Mouse (Mus musculus) CH12.LX (cell line): ENCODE results near the gene Adgb. TPM values are rescaled to one million over a fixed set of nuclear protein-coding genes. Genes with fewer than 3 reads are reported as not detected.

Experiments used
- DNase-seq: peaks from one replicate; pipeline ENCODE4 v3.0.0-alpha.2; 2013; ENCODE audit errors: extremely low read depth
- H3K27ac ChIP-seq: 2 replicates; pipeline ENCODE4 v1.5.1; 2012; ENCODE audit warnings: low read depth, mild to moderate bottlenecking, control low read depth, moderate library complexity; ENCODE audit not compliant: insufficient read depth
- H3K27me3 ChIP-seq: replicated peaks from 2 replicates; pipeline ENCODE3; 2012; ENCODE audit warnings: inconsistent platforms
- H3K36me3 ChIP-seq, 2 experiments: replicated peaks in 1 of 2; 2 replicates each; pipeline versions ENCODE3 to v1.6.1; 2012; ENCODE audit warnings: inconsistent platforms in 1 of 2, low read length in 1 of 2, mild to moderate bottlenecking in 1 of 2, mixed read lengths in 1 of 2, moderate library complexity in 1 of 2; ENCODE audit not compliant: control insufficient read depth in 1 of 2, insufficient read depth in 1 of 2
- H3K4me1 ChIP-seq, 2 experiments: 2 replicates each; pipeline ENCODE4 v1.6.1; 2012; ENCODE audit warnings: inconsistent platforms in 1 of 2, moderate library complexity in 1 of 2; ENCODE audit not compliant: insufficient read depth in 2 of 2, control insufficient read depth in 1 of 2
- H3K4me2 ChIP-seq: 2 replicates; pipeline ENCODE4 v1.6.1; 2012; ENCODE audit warnings: low read depth, mild to moderate bottlenecking, control low read depth; ENCODE audit not compliant: poor library complexity, insufficient read depth, severe bottlenecking
- H3K4me3 ChIP-seq, 3 experiments: fragments of 150-350 bp in 1 of 3; sonication (generic) in 1 of 3; replicated peaks in 1 of 3; 2 replicates each; pipeline versions ENCODE3 to v1.5.1; 2011 to 2012; ENCODE audit warnings: low read depth in 2 of 3, low read length in 2 of 3, mild to moderate bottlenecking in 2 of 3, moderate library complexity in 2 of 3, control low read depth in 1 of 3, improper control_type of control experiment in 1 of 3, inconsistent platforms in 1 of 3, mixed read lengths in 1 of 3; ENCODE audit not compliant: poor library complexity in 1 of 3
- H3K79me2 ChIP-seq: replicated peaks from 2 replicates; pipeline ENCODE4 v1.6.1; 2012; ENCODE audit warnings: mild to moderate bottlenecking, moderate library complexity; ENCODE audit not compliant: control insufficient read depth, poor library complexity, insufficient read depth, severe bottlenecking; ENCODE audit errors: extremely low read depth
- H3K9ac ChIP-seq: 2 replicates; pipeline ENCODE4 v1.6.1; 2012; ENCODE audit warnings: low read depth, mild to moderate bottlenecking, control low read depth, moderate library complexity; ENCODE audit not compliant: insufficient read depth
- H3K9me3 ChIP-seq: replicated peaks from 2 replicates; pipeline ENCODE3; 2012; ENCODE audit warnings: low read length, inconsistent platforms, mixed read lengths
- CTCF ChIP-seq, 2 experiments: IDR thresholded peaks in 1 of 2; conservative IDR thresholded peaks in 1 of 2; 2 replicates each; pipeline ENCODE4 v1.5.1; 2011 to 2012; ENCODE audit warnings: low read depth in 2 of 2, low read length in 2 of 2, improper control_type of control experiment in 1 of 2, inconsistent platforms in 1 of 2, mild to moderate bottlenecking in 1 of 2, moderate library complexity in 1 of 2
- E2F4 ChIP-seq: IDR thresholded peaks from 2 replicates; pipeline ENCODE4 v1.6.1; 2011; ENCODE audit warnings: low read depth, low read length, improper control_type of control experiment; ENCODE audit not compliant: insufficient replicate concordance
- ELF1 ChIP-seq: IDR thresholded peaks from 2 replicates; pipeline ENCODE4 v1.6.1; 2014; ENCODE audit warnings: low read depth, mild to moderate bottlenecking, inconsistent platforms, low read length, improper control_type of control experiment
- ETS1 ChIP-seq: conservative IDR thresholded peaks from 2 replicates; pipeline ENCODE4 v1.6.1; 2012; ENCODE audit warnings: low read depth, mild to moderate bottlenecking, inconsistent platforms, low read length, improper control_type of control experiment, moderate library complexity
- GABPA ChIP-seq: IDR thresholded peaks from 2 replicates; pipeline ENCODE4 v1.6.1; 2012; ENCODE audit warnings: low read depth, low read length, improper control_type of control experiment, inconsistent platforms; ENCODE audit not compliant: insufficient replicate concordance
- HCFC1 ChIP-seq: IDR thresholded peaks from 2 replicates; pipeline ENCODE4 v1.6.1; 2012; ENCODE audit warnings: low read depth, mild to moderate bottlenecking, inconsistent platforms, low read length, improper control_type of control experiment
- IRF4 ChIP-seq: IDR thresholded peaks from 2 replicates; pipeline ENCODE4 v1.6.1; 2014; ENCODE audit warnings: low read depth, mild to moderate bottlenecking, inconsistent platforms, low read length, improper control_type of control experiment
- JUN ChIP-seq: IDR thresholded peaks from 2 replicates; pipeline ENCODE4 v1.6.1; 2011; ENCODE audit warnings: low read depth, mild to moderate bottlenecking, low read length, improper control_type of control experiment, moderate library complexity; ENCODE audit not compliant: insufficient read depth
- KAT2A ChIP-seq: IDR thresholded peaks from 2 replicates; pipeline ENCODE4 v1.6.1; 2012; ENCODE audit warnings: low read length, improper control_type of control experiment, inconsistent platforms; ENCODE audit not compliant: insufficient replicate concordance
- MAFK ChIP-seq: IDR thresholded peaks from 2 replicates; pipeline ENCODE4 v1.6.1; 2011; ENCODE audit warnings: low read length, improper control_type of control experiment; ENCODE audit not compliant: insufficient replicate concordance
- MAX ChIP-seq: IDR thresholded peaks from 2 replicates; pipeline ENCODE4 v1.6.1; 2011; ENCODE audit warnings: low read length, improper control_type of control experiment
- MEF2A ChIP-seq: IDR thresholded peaks from 2 replicates; pipeline ENCODE4 v1.6.1; 2014; ENCODE audit warnings: low read depth, mild to moderate bottlenecking, inconsistent platforms, low read length, improper control_type of control experiment, borderline replicate concordance
- NELFE ChIP-seq: IDR thresholded peaks from 2 replicates; pipeline ENCODE4 v1.6.1; 2011; ENCODE audit warnings: low read depth, low read length, improper control_type of control experiment
- NRF1 ChIP-seq: IDR thresholded peaks from 2 replicates; pipeline ENCODE4 v1.6.1; 2014; ENCODE audit warnings: low read depth, mild to moderate bottlenecking, inconsistent platforms, low read length, improper control_type of control experiment, moderate library complexity
- PAX5 ChIP-seq: IDR thresholded peaks from 2 replicates; pipeline ENCODE4 v1.6.1; 2012; ENCODE audit warnings: low read length, inconsistent platforms, mixed read lengths
- POLR2A ChIP-seq: IDR thresholded peaks from 2 replicates; pipeline ENCODE4 v1.6.1; 2011; ENCODE audit warnings: low read depth, mild to moderate bottlenecking, improper control_type of control experiment, low read length
- POLR2AphosphoS2 ChIP-seq: IDR thresholded peaks from 2 replicates; pipeline ENCODE4 v1.6.1; 2011; ENCODE audit warnings: low read depth, low read length, improper control_type of control experiment
- SIN3A ChIP-seq: IDR thresholded peaks from 2 replicates; pipeline ENCODE4 v1.6.1; 2012; ENCODE audit warnings: low read length, improper control_type of control experiment, inconsistent platforms
- SMC3 ChIP-seq: IDR thresholded peaks from 2 replicates; pipeline ENCODE4 v1.6.1; 2011; ENCODE audit warnings: low read depth, low read length, improper control_type of control experiment
- TBP ChIP-seq: conservative IDR thresholded peaks from 2 replicates; pipeline ENCODE4 v1.6.1; 2011; ENCODE audit warnings: low read depth, low read length, improper control_type of control experiment
- UBTF ChIP-seq: IDR thresholded peaks from 2 replicates; pipeline ENCODE4 v1.6.1; 2012; ENCODE audit warnings: low read depth, mild to moderate bottlenecking, inconsistent platforms, low read length, improper control_type of control experiment, moderate library complexity
- USF1 ChIP-seq: IDR thresholded peaks from 2 replicates; pipeline ENCODE4 v1.6.1; 2014; ENCODE audit warnings: low read depth, mild to moderate bottlenecking, inconsistent platforms, low read length, improper control_type of control experiment
- ZC3H11A ChIP-seq: IDR thresholded peaks from 2 replicates; pipeline ENCODE4 v1.6.1; 2012; ENCODE audit warnings: low read depth, mild to moderate bottlenecking, inconsistent platforms, low read length, improper control_type of control experiment
- ZKSCAN1 ChIP-seq: IDR thresholded peaks from 2 replicates; pipeline ENCODE4 v1.6.1; 2012; ENCODE audit warnings: low read depth, inconsistent platforms, low read length, improper control_type of control experiment, borderline replicate concordance
- dilution Hi-C: fragments of 300-500 bp; cut with MboI; formaldehyde crosslinking; loops from 2 replicates; pipeline ENCODE4 v1.14.3; 2020; ENCODE audit warnings: low sequenced_read_pairs; ENCODE audit not compliant: extremely low pct_unique_long_range_greater_than_20kb, extremely low pct_ligation_motif_present
- in situ Hi-C: fragments of 300-500 bp; cut with MboI; formaldehyde crosslinking; loops from 3 replicates; pipeline ENCODE4 v1.14.3; 2019; ENCODE audit warnings: low sequenced_read_pairs, low pct_ligation_motif_present, low pct_unique_long_range_greater_than_20kb, mixed read lengths
- polyA plus RNA-seq: library from polyadenylated mRNA; unstranded; fragments of >175 nt; gene quantifications from 2 replicates; pipeline ENCODE4 v1.2.1, GENCODE M21; 2012; ENCODE audit warnings: low read depth; ENCODE audit not compliant: insufficient read length
- total RNA-seq, 2 experiments: library from RNA; depleted of rRNA; stranded (reverse); fragments of 300-350 nt in 1 of 2; fragments of >200 nt in 1 of 2; gene quantifications; 2 replicates each; pipeline ENCODE4 v1.2.3; 2012 to 2014

Adgb gene
- total and polyA plus RNA-seq, 3 experiments = not detected

DNA sequence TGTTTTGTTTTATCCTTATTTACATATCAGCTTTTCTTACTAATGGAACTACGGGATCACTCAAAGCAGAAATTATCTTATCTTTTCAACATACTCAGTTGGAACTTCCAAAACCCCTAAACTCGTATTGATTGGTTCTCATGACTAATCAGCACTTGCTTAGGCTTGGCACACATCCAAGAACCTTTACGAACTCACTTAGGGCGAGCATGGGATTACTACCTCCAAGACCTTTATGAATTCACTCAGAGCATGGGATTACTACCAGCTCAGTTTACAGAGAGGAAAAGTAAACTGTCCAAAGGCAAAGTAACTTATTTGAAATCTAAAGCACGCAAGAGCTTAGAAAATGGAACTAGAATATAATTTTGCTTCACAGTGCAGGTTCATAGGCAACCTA, 4.8 kb upstream of the Adgb start:
- Histone ChIP-seq H3K9me3 (no peaks in the 10 kb centered on the region), H3K27me3 (no peaks in the 10 kb centered on the region), H3K4me2 (no peak overlapping the region), H3K4me3 (no peak overlapping the region), H3K27ac (no peak overlapping the region), H3K79me2 (no peaks in the 10 kb centered on the region), H3K4me1 (peaks cover 0 to 12% of the 10 kb centered on the region in 2 experiments; a peak in 1 of 4 replicates), H3K9ac (no peak overlapping the region), H3K36me3 (no peaks in the 10 kb centered on the region)
- in situ Hi-C loops = no loop called here
- TF ChIP-seq HCFC1 (no peak), NELFE (no peak), NRF1 (no peak), MAX (no peak), GABPA (no peak), E2F4 (no peak), JUN (no peak), KAT2A (no peak), SMC3 (no peak), CTCF (conservative IDR thresholded peaks at IDR 0.05 in 1 of 2, IDR thresholded peaks at IDR 0.05 in 1 of 2; ENCODE audit: low read depth in 2 of 2, low read length in 2 of 2) (no peak), MEF2A (no peak), POLR2AphosphoS2 (no peak), USF1 (no peak), POLR2A (no peak), TBP (no peak), ZKSCAN1 (no peak), UBTF (no peak), MAFK (no peak)
- dilution Hi-C loops = no loop called here
- no peak for DNase-seq

DNA sequence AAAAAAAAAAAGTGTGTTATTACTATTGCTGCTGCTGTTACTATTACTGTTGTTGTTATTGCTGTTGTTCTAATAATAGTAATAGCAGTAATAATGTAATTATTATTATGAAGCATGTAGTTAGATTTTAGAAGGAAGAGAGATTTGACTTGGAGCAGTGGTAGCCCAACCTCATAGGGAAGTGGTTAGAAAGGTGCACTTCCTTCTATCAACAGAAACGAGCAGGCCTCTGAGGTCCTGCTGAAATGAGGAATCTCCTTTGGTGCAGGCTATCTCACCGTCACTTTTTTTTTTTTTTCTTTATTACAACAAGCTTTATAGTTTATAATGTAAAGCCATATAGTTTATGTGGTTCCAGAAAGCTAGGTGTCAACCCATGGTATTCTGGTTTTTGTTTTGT, 4.4 kb upstream of the Adgb start:
- Histone ChIP-seq H3K27me3 (no peaks in the 10 kb centered on the region), H3K79me2 (no peaks in the 10 kb centered on the region), H3K9ac (no peak overlapping the region), H3K27ac (no peak overlapping the region), H3K4me2 (no peak overlapping the region), H3K4me3 (no peak overlapping the region), H3K9me3 (no peaks in the 10 kb centered on the region), H3K36me3 (no peaks in the 10 kb centered on the region), H3K4me1 (peaks cover 0 to 12% of the 10 kb centered on the region in 2 experiments; a peak in 1 of 4 replicates)
- in situ Hi-C loops = no loop called here
- TF ChIP-seq ZC3H11A (no peak), SIN3A (no peak), PAX5 (no peak), MAFK (no peak), POLR2A (no peak), TBP (no peak), CTCF (conservative IDR thresholded peaks at IDR 0.05 in 1 of 2, IDR thresholded peaks at IDR 0.05 in 1 of 2; ENCODE audit: low read depth in 2 of 2, low read length in 2 of 2) (no peak), ELF1 (no peak), MAX (no peak), GABPA (no peak), ZKSCAN1 (no peak), IRF4 (no peak), ETS1 (no peak)
- peak; percentile 5 for DNase-seq
- dilution Hi-C loops = no loop called here
